Mouse (Mus musculus) layer of hippocampus, postnatal 10 days (tissue): ENCODE measurements at regions not wholly inside any gene's neighbourhood (a gene's known extent, or its start where the extent isn't known, plus 50 kb on each side); places are given as distances from the start of the nearest gene placed in this dataset.
A peak's percentile ranks its signal among the peaks of the same experiment; 100 is the strongest.

ENCODE experiments used
- DNase-seq, 2 experiments: peaks; one replicate each; pipeline ENCODE4 v3.0.0; 2021; ENCODE audit warnings: low spot score in 2 of 2

GRCm38 (mm10) chr8:53749263-53749662 lies 110.4 kb upstream of the Neil3 start:
- DNase-seq, result no peak

- DNase-seq, result no peak
Observed at GRCm38 (mm10) chr8:53769211-53769610, 130.3 kb upstream of the Neil3 start.

- no peak for DNase-seq
Observed at GRCm38 (mm10) chr8:53775511-53775910, 136.6 kb upstream of the Neil3 start.

GRCm38 (mm10) chr8:53780886-53781285 lies 142.0 kb upstream of the Neil3 start:
- no peak for DNase-seq

GRCm38 (mm10) chr8:53781885-53782284 lies 143.0 kb upstream of the Neil3 start:
- DNase-seq, result no peak

GRCm38 (mm10) chr8:53788202-53788601 lies 149.3 kb upstream of the Neil3 start:
- no peak for DNase-seq

- no peak for DNase-seq
Observed at GRCm38 (mm10) chr8:53821148-53821547, 182.3 kb upstream of the Neil3 start.

GRCm38 (mm10) chr8:53827395-53827794 lies 188.5 kb upstream of the Neil3 start:
- no peak for DNase-seq

- DNase-seq, result no peak
Observed at GRCm38 (mm10) chr8:53847821-53848220, 209.0 kb upstream of the Neil3 start.

- no peak for DNase-seq
Observed at GRCm38 (mm10) chr8:53868567-53868966, 208.8 kb upstream of the Vegfc start.

GRCm38 (mm10) chr8:53869997-53870596 lies 207.3 kb upstream of the Vegfc start:
- peak in 1 of 2 experiments; percentile 26 for DNase-seq

GRCm38 (mm10) chr8:53872033-53872619 lies 205.3 kb upstream of the Vegfc start:
- no peak for DNase-seq

- no peak for DNase-seq
Observed at GRCm38 (mm10) chr8:53878846-53879245, 198.6 kb upstream of the Vegfc start.

GRCm38 (mm10) chr8:53881551-53881950 lies 195.9 kb upstream of the Vegfc start:
- no peak for DNase-seq

- DNase-seq, result no peak
Observed at GRCm38 (mm10) chr8:53892205-53892710, 185.1 kb upstream of the Vegfc start.

GRCm38 (mm10) chr8:53892770-53893169 lies 184.6 kb upstream of the Vegfc start:
- no peak for DNase-seq

- DNase-seq, result no peak
Observed at GRCm38 (mm10) chr8:53922343-53922742, 155.1 kb upstream of the Vegfc start.

GRCm38 (mm10) chr8:53930685-53931084 lies 146.7 kb upstream of the Vegfc start:
- no peak for DNase-seq

GRCm38 (mm10) chr8:53938392-53938791 lies 139.0 kb upstream of the Vegfc start:
- DNase-seq, result no peak

- DNase-seq, result no peak
Observed at GRCm38 (mm10) chr8:53939519-53939918, 137.9 kb upstream of the Vegfc start.

GRCm38 (mm10) chr8:53941144-53941543 lies 136.3 kb upstream of the Vegfc start:
- DNase-seq, result no peak

GRCm38 (mm10) chr8:53945561-53945960 lies 131.8 kb upstream of the Vegfc start:
- DNase-seq, result peak; percentile 3 to 25

- no peak for DNase-seq
Observed at GRCm38 (mm10) chr8:53947384-53947783, 130.0 kb upstream of the Vegfc start.
